Mouse (Mus musculus) stomach, postnatal 0 days (tissue): ENCODE measurements around the gene Prkca.

Source experiments
- CTCF ChIP-seq: IDR thresholded peaks from 2 replicates; pipeline ENCODE4 v1.5.1; 2016; ENCODE audit warnings: antibody characterized with exemption, low read depth, mild to moderate bottlenecking, moderate library complexity
- EP300 ChIP-seq: optimal IDR thresholded peaks from 2 replicates; pipeline ENCODE3; 2016; ENCODE audit warnings: antibody characterized with exemption

- TF ChIP-seq CTCF (no peak), EP300 (no peak)
These were observed 393.1 kb downstream of the Prkca start for GRCm38 (mm10) chr11:107950658-107951057.
